Mouse (Mus musculus) naive thymus-derived CD4-positive, alpha-beta T cell, adult 2 months (primary cell): ENCODE data around the gene Hic1.

Experiments
- DNase-seq: peaks from one replicate; pipeline ENCODE4 v3.0.0-alpha.2; 2011; ENCODE audit warnings: low read depth

The Hic1 gene

DNA sequence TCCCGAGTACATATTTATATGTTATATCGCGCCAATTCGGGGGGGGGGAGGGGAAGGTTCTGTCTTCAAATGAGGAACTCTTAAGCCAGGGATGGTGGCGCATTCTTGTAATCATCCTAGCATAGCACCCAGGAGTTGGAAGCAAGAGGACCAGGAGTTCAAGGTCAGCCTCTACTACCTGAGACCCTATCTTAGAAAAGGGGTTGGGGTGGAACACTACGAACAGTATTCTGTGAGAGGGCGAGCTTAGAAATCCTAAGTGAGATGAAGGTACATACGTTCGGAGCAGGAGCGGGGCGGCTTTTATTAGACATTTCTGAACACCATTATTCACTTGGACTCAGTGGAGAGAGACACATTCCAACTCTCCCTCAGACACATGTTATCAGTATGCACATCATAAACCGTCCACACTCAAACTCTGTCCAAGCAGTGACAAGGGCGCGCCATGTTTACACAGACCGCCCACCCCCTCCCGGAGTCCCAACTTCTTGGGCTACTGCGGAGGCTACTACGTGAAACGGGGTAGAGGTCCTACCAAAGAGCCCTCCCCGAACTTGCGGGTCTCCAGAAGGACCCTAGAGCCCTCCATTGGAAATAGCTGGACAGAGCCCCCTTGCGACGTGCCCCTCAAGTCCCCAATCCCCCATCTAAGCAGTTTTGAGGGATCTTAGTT lies at the start of gene Hic1:
Hic1 (minus strand) TSS at position 115 of the 676 bp plus-strand sequence.
- no peak for DNase-seq

DNA sequence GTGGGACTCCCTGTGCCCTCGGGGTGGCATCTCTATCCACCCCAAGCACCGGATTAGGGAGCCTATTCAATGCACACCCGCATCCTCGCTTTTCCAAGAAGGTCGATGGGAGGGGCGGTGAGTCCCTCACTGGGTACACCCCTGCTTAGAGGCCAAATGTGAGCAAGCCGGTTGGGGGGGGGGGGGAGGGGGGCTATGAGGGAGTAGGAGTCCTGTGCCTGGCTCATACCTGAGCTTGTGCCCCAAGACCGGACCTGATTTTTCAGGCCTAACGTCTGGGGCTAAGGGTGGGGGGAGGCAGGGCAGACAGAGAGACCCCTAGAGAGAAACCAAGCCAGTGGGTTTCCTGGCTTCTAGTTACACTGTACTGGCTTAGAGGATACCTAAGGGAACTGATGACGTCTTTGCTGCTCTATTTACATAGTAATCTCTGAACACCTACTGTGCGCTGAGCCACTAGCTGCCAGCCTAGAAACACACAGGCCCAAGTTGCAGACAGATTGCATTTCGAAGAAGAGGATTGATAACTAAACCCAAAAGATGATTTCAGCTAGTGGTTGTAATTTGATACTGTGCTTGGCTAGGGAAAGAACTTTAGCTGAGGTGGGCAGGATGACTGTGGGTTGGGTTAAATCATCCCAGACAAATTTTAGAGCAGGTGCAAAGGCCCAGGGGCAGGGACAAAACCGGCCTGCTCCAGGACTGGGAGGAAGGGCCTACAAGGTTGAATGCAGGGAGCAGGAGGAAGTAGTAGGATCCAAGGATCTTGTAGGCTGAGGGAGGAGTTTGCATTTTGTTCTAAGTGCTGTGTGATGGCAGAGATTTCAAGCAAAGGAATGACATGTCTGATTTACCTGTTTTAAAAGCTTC lies 45.0 kb upstream of the Hic1 start:
- no peak for DNase-seq

DNA sequence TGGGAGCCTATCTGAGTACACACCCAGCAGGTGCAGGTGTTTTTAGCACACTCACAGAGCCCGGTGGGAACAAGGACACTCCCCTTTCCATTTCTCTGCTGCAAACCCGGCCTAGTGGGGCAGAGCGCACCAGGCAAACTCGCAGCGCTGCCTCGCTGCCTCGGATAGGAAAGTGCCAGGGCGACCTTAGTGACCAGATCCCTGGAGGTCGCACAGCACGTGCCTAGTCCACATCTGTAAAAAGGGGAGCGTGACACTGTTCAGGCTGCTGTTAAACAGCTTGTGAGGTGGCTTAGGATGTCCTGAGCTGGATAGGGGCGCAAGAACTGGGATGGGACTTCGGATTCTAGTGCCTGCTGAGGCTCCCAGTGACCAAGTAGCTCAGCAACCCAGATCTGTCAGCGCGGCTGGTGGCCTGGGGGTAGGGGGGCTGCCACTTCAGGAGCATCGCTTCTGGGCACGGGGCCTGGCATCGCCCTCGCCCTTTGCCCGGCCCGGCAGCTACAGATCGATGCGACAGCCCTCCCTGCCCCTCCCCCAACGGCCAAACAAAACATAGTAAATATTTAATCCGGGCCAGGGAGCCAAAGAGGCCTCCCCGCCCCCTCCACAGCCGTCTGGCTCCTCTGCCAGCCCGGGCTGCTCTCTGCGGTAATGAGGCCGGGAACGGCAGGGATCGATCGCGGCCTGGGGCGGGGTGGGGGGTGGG lies 44.2 kb upstream of the Hic1 start:
- no peak for DNase-seq

DNA sequence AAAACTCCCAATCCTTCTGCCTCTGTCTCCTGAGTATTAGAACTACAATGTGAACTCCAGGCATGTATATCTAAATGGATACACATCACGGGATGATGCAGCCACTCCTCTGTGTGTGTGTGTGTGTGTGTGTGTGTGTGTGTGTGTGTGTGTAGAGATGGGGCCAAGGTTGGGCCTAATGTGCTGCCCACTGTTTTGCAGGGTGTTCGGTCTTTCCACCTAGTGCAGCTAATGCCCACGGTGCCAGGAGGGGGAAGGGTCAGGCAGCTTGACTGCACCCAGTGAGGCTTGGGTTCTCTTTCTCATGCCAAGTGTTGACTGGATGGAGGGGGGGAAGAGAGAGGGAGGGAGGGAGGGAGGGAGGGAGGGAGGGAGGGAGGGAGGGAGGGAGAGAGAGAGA lies 43.6 kb upstream of the Hic1 start:
- no peak for DNase-seq

DNA sequence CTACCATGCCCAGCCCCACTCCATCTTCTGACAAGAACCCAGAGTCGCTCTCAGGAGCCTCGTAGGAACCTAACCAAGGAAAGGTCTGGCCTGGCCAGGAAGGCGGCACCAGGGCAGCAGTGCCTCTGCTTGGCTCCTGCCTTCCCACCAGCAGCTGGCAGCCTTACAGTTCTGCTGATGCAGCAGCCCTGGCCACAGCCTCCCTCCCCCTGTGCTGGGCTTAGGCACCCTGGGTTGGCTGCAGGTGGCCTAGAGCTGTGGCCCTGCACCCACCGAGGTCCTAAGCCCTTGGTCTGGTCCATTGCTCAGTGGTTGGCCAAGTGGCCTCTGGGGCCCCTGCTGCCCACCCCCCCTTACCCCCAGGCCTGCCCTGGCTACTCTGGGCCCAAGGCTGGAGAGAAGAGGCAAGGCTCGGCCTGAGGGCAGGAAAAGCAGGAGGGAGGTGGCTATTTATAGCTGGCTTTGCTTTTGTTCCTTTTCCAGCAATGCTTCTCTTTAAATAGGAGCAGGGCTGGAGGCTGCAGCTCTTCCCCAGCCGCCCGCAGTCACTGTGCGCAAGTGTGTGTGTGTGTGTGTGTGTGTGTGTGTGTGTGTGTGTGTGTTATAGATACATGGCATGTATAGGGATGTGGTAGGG lies 42.8 kb upstream of the Hic1 start:
- DNase-seq = no peak

DNA sequence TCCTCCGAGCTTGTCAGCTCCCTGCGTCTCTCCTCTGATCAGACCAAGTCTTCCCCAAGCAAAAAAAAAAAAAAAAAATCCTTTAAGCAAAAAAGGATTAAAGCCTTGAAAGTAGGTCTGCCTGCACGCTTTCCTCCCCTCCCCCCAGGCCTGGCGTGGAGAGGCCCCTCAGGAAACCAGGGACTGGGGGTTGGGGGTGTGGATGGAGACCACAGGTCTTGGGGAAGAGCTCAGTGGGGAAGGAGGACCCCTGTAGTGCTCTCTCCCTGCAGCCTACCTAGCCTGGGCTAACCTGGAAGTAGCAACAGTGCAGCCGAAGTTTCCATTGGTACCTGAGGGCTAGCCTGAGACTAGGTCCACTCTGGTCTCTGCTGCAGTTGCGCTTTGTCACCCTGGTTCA lies 41.4 kb upstream of the Hic1 start:
- no peak for DNase-seq

DNA sequence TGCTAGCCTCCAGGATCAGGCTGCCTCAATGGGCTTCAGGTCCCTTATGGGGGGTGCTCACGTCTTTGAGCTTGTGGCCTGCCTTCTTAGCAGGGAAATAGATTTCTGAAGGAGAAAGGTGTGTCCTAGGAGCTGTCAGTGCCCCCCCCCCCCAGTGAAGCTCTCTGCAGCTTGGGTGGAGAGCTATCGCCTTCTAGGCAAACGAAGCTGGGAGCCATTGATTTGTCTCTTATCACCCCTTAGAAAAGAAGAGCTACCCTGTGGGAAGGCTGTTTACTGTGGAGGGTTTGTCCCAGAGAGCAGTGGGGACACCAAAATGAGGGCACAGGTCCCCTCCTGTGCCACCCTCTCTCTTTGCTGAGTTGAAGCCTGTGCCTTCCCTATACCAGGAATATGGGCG lies 40.8 kb upstream of the Hic1 start:
- no peak for DNase-seq

DNA sequence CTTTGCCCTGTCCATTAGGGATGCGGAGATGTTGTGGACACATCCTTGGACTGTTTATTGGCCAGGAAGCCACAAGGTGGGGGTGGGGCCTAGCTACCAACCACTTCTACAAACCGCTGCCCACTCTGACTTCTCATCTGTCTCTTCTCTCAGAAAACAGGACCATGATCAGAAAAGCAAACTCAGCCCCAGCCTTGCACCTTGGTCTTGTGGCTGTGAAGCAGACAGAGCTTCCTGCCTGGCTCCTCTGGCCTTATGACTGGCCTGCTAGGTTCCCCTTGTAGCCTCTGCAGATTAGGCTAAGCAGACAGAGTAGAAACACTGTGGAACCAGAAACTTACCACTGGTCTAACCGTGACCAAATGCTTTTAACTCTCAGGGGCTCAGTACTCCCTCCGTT lies 40.0 kb upstream of the Hic1 start:
- no peak for DNase-seq

DNA sequence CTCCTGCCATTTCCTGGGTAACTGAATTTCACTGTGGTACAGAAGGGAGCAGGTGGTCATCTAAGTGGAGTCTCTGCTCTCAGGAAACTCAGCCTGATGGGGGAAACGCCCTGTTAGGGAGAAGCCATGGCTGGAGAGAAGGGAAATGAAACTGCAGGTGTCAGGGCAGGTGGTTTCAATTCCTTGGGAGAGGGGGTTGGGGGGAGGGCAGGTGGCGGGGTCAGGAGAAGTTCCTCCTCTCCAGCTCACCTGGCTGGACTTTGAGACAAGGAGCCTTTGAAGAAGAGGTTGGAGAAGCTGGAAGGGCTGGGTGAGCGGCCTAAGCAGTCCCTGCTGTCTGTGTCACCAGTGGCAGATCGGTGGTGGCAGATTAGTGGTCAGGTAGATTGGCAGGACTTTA lies 37.0 kb upstream of the Hic1 start:
- DNase-seq = no peak

DNA sequence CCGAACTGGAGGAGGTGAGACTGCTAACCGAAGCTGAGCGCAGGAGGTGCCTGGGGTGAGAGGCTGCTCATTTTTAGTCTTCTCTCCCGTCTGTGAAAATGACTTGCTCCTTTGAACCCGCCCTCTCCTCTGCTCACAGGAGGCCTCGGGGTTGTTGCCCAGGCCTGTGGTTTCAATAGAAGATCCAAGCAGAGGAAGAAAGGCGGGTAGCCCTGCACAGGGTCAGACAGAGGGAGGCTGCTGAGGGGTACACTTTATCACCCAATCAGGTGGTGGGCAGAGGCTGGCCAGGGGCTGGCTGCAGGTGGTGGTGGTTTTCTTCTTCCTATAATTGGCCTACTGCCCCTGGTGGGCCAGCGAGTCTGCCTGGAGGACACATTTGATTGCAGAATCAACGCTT lies 35.2 kb upstream of the Hic1 start:
- peak; percentile 35 for DNase-seq

DNA sequence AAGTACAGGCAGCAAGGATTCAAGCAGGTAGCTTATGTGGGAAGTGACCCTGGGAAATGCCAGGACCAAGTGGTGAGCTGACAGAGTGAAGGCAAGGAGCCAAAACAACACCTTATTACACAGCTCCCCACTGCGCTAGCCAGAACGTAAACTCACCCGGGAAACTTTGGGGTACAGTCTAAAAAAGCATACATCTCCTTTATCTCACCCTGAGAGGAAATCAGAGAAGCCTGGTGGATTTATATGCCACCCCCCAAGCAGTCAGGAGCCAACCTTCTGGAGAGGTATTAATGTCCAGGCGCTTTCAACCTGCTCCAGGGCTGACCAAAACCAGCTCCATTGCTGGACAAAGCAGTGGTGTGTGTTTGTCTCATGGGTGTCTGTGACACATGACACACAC lies 34.6 kb upstream of the Hic1 start:
- no peak for DNase-seq

DNA sequence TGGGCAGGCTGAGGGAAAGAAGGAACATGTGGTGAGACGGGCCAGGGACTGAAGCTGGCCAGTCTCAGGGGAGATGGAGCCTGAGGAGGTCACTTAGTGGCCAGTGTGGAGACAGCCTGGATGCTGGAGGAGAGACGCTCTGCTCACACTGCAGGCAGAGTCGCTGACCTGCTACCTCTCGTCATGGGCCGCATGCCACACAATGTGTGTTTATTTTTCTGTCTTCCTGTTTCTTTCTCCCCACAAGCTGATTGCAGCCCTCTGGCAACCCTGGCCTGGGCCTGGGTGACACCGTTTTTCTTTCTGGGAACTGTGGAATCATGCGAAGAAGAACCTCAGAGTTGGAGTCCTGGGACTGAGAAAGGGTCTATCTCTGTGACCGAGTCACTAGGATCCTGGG lies 32.4 kb upstream of the Hic1 start:
- no peak for DNase-seq

DNA sequence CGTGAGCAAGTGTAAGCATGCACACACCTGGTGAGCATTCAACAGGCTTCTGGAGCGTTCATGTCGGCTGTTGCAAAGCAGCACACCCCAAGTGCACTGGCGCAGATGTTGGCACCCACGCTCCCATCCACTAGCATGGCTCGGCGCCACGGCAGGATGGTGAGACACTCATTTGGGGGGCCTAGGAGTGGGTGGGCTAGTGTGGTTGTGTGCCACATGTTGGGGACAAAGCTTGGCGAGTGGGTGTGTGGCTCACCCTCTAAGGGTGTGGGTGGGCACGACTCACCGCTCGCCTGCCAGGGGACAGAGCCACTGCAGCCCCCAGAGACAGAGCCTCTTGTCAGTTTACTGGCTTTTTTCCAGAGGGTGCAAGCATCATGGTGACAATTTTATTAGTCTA lies 31.6 kb upstream of the Hic1 start:
- DNase-seq = no peak

DNA sequence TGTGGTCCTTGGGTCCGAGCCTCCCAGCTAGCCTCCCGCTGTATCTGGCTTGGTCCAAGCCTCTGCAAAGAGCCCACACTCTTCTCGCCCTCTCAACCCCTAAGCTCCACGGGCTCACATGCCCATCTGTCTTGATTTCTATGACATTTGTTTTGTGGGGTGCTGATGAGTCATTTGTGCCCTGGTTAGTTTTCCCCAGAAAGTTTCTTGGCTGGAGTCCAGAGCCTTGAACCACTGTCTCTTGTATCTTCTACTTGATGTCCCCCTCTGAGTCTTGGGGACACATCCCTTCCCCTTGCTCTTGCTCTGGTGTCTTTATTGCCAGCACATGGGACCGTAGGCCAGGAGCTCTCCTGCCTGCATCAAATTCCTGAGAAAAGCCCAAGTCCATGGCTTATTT lies 30.6 kb upstream of the Hic1 start:
- no peak for DNase-seq

DNA sequence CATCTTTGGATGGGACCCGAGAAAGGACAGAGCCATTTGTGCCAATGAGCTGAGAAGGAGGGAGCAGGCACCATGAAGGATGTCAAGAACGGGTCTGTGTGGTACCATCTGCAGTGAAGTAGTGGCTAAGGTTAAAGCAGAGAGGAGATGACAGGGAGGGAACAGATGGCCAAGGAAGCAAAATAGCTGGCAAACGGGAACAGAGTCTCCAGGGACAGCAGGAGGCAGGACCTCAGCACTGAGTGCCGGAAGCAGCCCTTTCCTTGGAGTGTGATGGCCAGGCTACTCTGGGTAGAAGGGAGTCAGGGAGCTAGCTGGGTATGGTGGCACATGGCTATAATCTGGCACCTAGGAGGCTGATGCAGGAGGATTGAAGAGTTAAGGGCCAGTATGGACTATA lies 29.5 kb upstream of the Hic1 start:
- DNase-seq = no peak

DNA sequence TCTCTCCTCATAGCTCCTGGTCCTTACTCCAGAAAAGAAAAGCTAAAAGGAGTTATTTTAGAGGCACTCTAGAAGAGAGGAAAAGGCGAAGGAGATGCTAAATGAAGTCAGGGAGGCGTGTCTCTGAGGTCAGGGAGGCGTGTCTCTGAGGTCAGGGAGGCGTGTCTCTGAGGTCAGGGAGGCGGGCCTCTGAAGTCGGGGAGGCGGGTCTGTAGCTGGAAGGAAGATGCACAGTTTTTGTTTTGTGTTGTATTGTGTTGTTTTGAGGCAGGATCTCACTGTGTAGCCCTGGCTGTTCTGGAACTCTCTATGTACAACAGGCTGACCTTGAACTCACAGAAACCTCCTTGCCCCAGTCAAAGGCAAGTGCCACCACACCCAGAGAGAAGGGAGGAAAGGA lies 28.6 kb upstream of the Hic1 start:
- DNase-seq = peak; percentile 46

DNA sequence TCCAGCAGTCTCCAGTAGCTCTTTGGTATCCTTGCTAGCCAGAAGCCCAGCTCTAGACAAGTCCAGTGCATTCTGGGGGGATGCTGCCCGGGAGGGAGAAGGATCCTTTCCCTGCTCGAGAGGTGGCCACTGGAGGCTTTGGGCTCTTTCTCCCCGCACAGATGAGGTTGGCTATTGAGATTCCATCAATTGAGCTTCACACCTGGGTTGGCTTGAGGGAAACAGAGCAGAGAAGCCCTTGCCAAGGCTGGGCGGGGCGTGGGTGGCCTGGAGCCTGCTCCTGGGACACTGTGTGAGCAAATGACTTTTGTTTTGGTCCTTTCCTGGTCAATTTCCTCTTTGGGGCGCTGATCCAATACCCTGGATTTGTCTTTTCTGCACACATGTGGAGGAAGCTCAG lies 26.8 kb upstream of the Hic1 start:
- no peak for DNase-seq

DNA sequence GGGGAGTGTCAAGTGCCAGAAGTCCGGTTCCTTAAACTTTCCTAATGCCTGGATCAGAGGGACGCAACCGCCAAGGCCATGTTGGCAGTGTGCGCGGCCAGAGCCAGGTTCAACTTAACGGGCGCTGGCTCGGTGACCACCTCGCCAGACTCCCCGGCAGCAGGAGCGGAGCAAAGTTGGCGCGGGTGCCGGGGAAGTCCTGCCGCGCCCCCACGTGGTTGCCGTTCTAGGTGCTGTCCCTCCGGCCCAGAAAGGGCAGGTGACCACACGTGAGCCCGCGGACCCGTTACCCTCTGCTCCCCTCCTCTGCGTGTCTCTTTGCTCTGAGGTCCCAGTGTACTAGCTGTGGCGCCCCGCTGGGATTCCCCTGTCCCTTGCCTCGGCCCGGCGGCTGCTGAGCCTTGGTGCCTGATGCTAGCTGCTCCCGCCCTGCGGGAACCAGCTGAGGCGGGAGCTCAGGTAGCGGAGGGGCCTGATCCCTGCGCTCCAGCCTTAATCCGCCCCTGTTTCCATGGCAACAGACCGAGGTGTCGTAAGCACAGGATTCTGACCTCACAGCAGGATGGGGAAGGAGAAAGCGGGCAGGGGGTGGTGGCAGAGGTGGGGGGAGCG lies 25.6 kb upstream of the Hic1 start:
- DNase-seq = peak; percentile 81

DNA sequence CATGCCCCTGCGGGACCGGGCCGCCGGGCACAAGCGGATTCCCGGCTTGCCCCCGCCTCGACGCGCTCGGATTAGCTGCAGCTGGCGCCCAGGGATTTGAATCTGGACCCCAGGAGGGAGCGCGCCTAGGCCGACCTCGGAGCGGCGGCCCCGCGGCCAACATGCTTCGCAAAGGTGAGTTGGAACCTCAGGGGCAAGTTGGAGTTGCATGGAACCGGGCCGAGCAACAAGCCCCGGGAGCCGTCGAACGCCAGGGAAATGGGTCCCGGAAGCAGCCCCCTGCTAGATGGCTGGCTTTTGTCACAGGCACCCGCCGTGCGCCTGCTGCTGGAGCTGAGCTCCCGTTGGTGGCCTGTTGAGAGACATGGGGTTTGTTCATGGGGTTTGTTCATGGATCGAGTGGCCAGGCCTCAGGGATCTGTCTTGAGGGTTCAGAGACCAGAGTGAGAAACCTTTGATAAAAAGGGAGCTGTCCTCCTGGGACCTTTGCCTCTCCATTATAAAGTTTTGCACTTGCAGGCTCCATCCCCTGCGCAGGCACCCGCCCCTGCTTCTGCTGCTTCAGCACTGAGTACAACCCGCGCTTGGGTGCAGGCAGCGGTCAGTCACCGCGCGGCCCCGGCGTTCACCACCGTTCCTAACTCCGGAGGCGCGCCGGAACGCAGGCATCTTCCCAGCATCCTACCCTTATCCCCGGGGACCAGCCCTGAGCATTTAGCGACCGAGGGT lies 25.0 kb upstream of the Hic1 start:
- DNase-seq = peak; percentile 61

DNA sequence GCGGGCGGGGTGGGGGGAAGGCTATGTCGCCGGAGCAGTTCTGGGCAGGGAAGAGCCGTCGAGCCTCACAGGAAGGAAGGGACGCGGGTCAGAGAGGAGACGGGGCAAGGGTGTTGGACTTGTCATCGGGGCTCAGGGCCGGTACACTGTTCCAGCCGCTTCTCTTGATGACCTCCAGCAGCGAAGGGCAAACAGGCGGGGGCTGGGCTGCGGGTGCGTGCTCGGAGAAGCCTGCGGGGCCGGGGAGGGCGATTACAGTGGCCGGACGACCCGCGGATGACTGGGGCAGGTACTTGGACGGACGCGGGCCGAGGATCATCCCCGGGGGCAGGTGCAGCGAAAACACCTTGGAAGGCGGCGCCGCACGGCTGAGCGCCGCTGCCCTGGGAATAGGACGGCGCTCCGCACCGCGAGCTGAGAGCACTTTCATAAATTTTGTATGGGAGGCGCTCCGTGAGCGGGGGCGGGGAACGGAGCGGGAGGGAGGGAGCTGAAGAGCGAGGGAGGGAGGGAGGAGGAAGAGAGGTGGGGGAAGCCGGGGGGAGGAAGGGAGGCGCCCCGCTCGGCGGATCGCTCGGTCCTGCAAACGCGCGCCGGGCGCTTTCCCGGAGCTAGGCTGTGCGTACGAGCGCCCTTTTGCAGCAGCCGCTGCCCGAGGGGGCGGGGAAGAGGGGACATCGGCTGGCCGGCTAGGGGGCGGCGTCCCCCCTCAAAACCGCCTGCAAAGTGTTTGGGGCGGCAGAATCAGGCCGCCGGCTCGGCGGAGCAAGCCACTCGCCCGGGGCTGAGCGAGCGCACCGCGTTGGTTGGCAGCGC lies 24.1 kb upstream of the Hic1 start, which contains the start of gene Rtn4rl1:
Rtn4rl1 (plus strand) TSS at position 528 of the 816 bp plus-strand sequence.
- peak; percentile 89 for DNase-seq
